Mouse (Mus musculus) liver, embryonic 14.5 days (tissue): Measurements from ENCODE around the gene Fam129a.

Experiments
- CTCF ChIP-seq: IDR thresholded peaks from 2 replicates; pipeline ENCODE4 v1.5.1; 2016; ENCODE audit warnings: antibody characterized with exemption, low read depth, control low read depth
- EP300 ChIP-seq: IDR thresholded peaks from 2 replicates; pipeline ENCODE4 v1.6.1; 2016; ENCODE audit warnings: antibody characterized with exemption, low read depth

- TF ChIP-seq CTCF (no peak), EP300 (no peak)
These were observed 149.6 kb downstream of the Fam129a start for GRCm38 (mm10) chr1:151720566-151720965.
